9 mouse cellular contexts compared by ENCODE assay signal in genomic region chr19:3389089-3389488, GRCm38 (mm10). TPM values are rescaled to one million over a fixed set of nuclear protein-coding genes. Genes with fewer than 3 reads are reported as not detected.
A peak's percentile ranks its signal among the peaks of the same experiment; 100 is the strongest.
DNase-seq lines count a peak whose midpoint lies in the region; ATAC-seq and TF ChIP-seq lines count a peak whose summit lies in the region.
"Had no signal": no experiment of that assay in that cellular context is flagged by ENCODE, and none has a peak within 500 bp of the region (broad histone marks: within the 10 kb centered on the region; RNA-seq: fewer than 3 reads in every experiment).

No protein-coding gene starts in this region.

- H3K9ac ChIP-seq in hindbrain, embryonic 14.5 days: peak overlapping the region; percentile 56

- H3K4me2 ChIP-seq in hindbrain, embryonic 14.5 days (replicated peaks): peak overlapping the region; percentile 91

- in situ Hi-C loops in Patski (cut with MboI; ENCODE audit: low pct_unique_long_range_greater_than_20kb): no loop called here

- CTCF ChIA-PET in Patski (lab: Charles Lee): interaction anchor here (0.6 to 5.9 kb wide), 21 partner anchors 9 to 103 kb away, joined by 3 to 43 read pairs (median 5); no protein-coding TSS in a partner anchor

- under 1% methylated on average over 38 of the region's 43 CpGs for WGBS in hindbrain, embryonic 14.5 days

- H3K27ac ChIP-seq in hindbrain, embryonic 14.5 days: no peak overlapping the region

- peak; percentile 94 for ATAC-seq in Patski
- peak; percentile 92 for ATAC-seq in hindbrain, embryonic 14.5 days (ENCODE audit: low FRiP score)

- H3K9me3 ChIP-seq in hindbrain, embryonic 14.5 days (ENCODE audit: control insufficient read depth, low read length): no peaks in the 10 kb centered on the region

- POLR2A ChIA-PET in Patski (lab: Charles Lee): no interaction called here

- no peaks in the 10 kb centered on the region for H3K27me3 ChIP-seq in Patski
- H3K27me3 ChIP-seq in hindbrain, embryonic 14.5 days (ENCODE audit: control insufficient read depth, insufficient read depth, low read length): no peaks in the 10 kb centered on the region

- no peaks in the 10 kb centered on the region for H3K36me3 ChIP-seq in hindbrain, embryonic 14.5 days (replicated peaks; ENCODE audit: control insufficient read depth, insufficient read depth)

- DNase-seq in Patski (ENCODE audit: low read depth, low spot score): peak; percentile 46
- DNase-seq in cerebellum, postnatal 25 days: peak; percentile 74 to 84
- peak; percentile 75 to 84 for DNase-seq in frontal cortex, postnatal 25 days (ENCODE audit: low spot score in 2 of 2)
- DNase-seq in hindbrain, embryonic 14.5 days (ENCODE audit: low spot score): peak; percentile 83
- DNase-seq in left cerebral cortex, adult 11 months (ENCODE audit: low spot score): peak; percentile 62
- DNase-seq in lung, postnatal 36 days: peak; percentile 95
- DNase-seq in retina, postnatal 7 days (ENCODE audit: low read depth, low spot score): peak; percentile 67
- peak; percentile 80 to 92 for DNase-seq in urinary bladder, adult 18-20 months (ENCODE audit: low spot score in 2 of 2)

- peak; percentile 99 for TF ChIP-seq CTCF in Patski (IDR thresholded peaks at IDR 0.05)

- peaks cover 4% of the 10 kb centered on the region; the same call in 1 of the 2 replicates for H3K4me1 ChIP-seq in hindbrain, embryonic 14.5 days (replicated peaks; ENCODE audit: control insufficient read depth, insufficient read depth, low read length)

- H3K4me3 ChIP-seq in hindbrain, embryonic 14.5 days (replicated peaks; ENCODE audit: low read length): peak overlapping the region; percentile 43
- H3K4me3 ChIP-seq: myocyte had no signal

RNA-seq across cellular contexts. Expression of gene Tesmin, which starts 0.4 kb away (rescaled TPM):
- 0.64 TPM for polyA plus RNA-seq in Patski (2021)
- polyA plus RNA-seq in hindbrain, embryonic 14.5 days (2014; fragmentation: Nextera tagmentation; extraction: Ambion mirVana): 0.18 and 0.48 TPM in 2 replicates

RNA-seq across cellular contexts. Expression of gene Gal, which starts 25.3 kb away (rescaled TPM):
- not detected for polyA plus RNA-seq in Patski (2021)
- polyA plus RNA-seq in hindbrain, embryonic 14.5 days (2014; fragmentation: Nextera tagmentation; extraction: Ambion mirVana): 16.2 and 22.4 TPM in 2 replicates
- polyA plus RNA-seq: myocyte had no signal

Comparison
In these comparisons a context has a peak if more than half of its experiments do, and no peak if none do; other contexts are left out.
1. RNA of gene Gal, which starts 25.3 kb away (polyA plus RNA-seq): 16.2 to 22.4 TPM in hindbrain, embryonic 14.5 days; not detected in Patski (single experiment); every median in the first group is over 10 times any median in the second.
2. Peak in every context shown above with its lines, with median percentiles within 50 percentile points of each other: DNase-seq.